Mouse (Mus musculus) cerebellum, adult 2 months (tissue): Measurements from ENCODE around the gene Atxn1. TPM values are rescaled to one million over a fixed set of nuclear protein-coding genes. Genes with fewer than 3 reads are reported as not detected.

Experiments
- DNase-seq, 2 experiments: peaks; one replicate each; pipeline ENCODE4 v3.0.0; 2021
- H3K27ac ChIP-seq: fragments of 200-500 bp; 2 replicates; pipeline ENCODE4 v1.5.1; 2012; ENCODE audit warnings: low read length, control low read depth, inconsistent platforms; ENCODE audit not compliant: insufficient read depth
- H3K27me3 ChIP-seq: fragments of 200-500 bp; 2 replicates; pipeline ENCODE4 v1.6.1; 2012; ENCODE audit warnings: inconsistent platforms, mild to moderate bottlenecking, low read length, moderate library complexity; ENCODE audit not compliant: control insufficient read depth, insufficient read depth
- H3K4me1 ChIP-seq: fragments of 200-500 bp; 2 replicates; pipeline ENCODE4 v1.6.1; 2011; ENCODE audit warnings: low read length; ENCODE audit not compliant: control insufficient read depth, insufficient read depth
- H3K4me3 ChIP-seq: fragments of 200-500 bp; replicated peaks from 2 replicates; pipeline ENCODE3; 2011; ENCODE audit warnings: mild to moderate bottlenecking, low read depth, low read length, control low read depth; ENCODE audit not compliant: insufficient read depth
- CTCF ChIP-seq: fragments of 200-500 bp; IDR thresholded peaks from 2 replicates; pipeline ENCODE4 v1.5.1; 2011; ENCODE audit warnings: low read depth, mild to moderate bottlenecking, control low read depth, low read length, moderate library complexity, borderline replicate concordance; ENCODE audit not compliant: insufficient read depth
- POLR2A ChIP-seq: fragments of 200-500 bp; IDR thresholded peaks from 2 replicates; pipeline ENCODE4 v1.6.1; 2011; ENCODE audit warnings: low read length, control low read depth, borderline replicate concordance; ENCODE audit not compliant: insufficient read depth
- WGBS: fragments of 180-500 bp; shearing (Covaris S2); methylation state at CpG from one replicate; pipeline ENCODE4 v1.1.7; 2018; 5-methylcytosine and 5-hydroxymethylcytosine counted together
- polyA plus RNA-seq: library from polyadenylated mRNA; depleted of rRNA; stranded (reverse); fragments of >200 nt; gene quantifications from 2 replicates; pipeline ENCODE4 v1.2.3, GENCODE M21; 2012

The Atxn1 gene
- polyA plus RNA-seq, 1 experiment, result 16.9 TPM

DNA sequence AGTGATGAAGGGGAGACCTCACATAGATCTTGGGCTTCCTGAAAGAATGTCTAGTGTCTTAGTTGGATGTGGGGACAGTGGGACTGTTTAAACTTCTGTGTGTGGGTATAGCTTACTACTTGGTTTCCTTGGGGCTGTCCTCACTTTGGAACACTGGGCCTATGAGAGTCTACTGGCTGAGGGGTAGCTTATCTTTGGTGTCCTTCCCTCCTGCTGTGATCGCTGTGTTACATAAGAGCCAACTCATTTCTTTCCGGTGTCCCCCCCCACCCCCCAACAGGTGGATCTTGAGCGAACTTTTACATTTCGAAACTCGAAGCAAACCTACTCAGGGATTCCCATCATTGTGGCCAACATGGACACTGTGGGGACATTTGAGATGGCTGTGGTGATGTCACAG is 450.7 kb downstream of the Atxn1 start:
- peaks cover 9% of the 10 kb centered on the region for H3K4me1 ChIP-seq
- TF ChIP-seq CTCF, result no peak
- TF ChIP-seq POLR2A, result no peak
- H3K27me3 ChIP-seq, result no peaks in the 10 kb centered on the region
- H3K27ac ChIP-seq, result no peak overlapping the region
- DNase-seq, result no peak
- WGBS, result 92% methylated on average over 5 of the region's 5 CpGs
- H3K4me3 ChIP-seq, result no peak overlapping the region

GRCm38 (mm10) chr13:45513009-45513984 is 451.5 kb downstream of the Atxn1 start:
- DNase-seq, result peak in 1 of 2 experiments; percentile 6
- Histone ChIP-seq H3K4me1 (peaks cover 9% of the 10 kb centered on the region), H3K27me3 (no peaks in the 10 kb centered on the region), H3K4me3 (no peak overlapping the region), H3K27ac (no peak overlapping the region)
- no peak for TF ChIP-seq POLR2A
- TF ChIP-seq CTCF, result no peak
- WGBS, result 91% methylated on average over 12 of the region's 12 CpGs

DNA sequence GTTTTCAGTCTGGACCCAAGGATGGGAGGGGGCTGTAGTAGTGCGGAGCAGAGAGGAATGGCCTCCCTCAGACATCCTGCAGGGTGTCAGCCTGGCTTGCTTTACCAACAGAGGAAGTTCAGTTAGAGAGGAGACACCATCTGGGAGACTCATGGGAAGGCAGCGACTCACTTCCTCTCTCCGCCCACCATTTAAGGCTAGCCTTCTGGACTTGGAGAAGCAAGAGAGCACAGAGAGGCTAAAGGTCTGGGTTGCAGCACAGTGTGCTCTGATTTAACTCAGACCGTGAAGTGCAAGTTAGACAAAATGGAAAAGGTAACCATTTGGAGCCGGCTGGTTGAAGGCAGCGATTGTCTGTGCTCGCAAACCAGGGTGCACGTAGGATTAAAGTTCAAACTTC is 452.3 kb downstream of the Atxn1 start:
- WGBS, result 70% methylated on average over 8 of the region's 8 CpGs
- peaks cover 8% of the 10 kb centered on the region for H3K4me1 ChIP-seq
- no peak overlapping the region for H3K4me3 ChIP-seq
- no peak for DNase-seq
- no peaks in the 10 kb centered on the region for H3K27me3 ChIP-seq
- no peak overlapping the region for H3K27ac ChIP-seq
- TF ChIP-seq CTCF (no peak), POLR2A (no peak)

DNA sequence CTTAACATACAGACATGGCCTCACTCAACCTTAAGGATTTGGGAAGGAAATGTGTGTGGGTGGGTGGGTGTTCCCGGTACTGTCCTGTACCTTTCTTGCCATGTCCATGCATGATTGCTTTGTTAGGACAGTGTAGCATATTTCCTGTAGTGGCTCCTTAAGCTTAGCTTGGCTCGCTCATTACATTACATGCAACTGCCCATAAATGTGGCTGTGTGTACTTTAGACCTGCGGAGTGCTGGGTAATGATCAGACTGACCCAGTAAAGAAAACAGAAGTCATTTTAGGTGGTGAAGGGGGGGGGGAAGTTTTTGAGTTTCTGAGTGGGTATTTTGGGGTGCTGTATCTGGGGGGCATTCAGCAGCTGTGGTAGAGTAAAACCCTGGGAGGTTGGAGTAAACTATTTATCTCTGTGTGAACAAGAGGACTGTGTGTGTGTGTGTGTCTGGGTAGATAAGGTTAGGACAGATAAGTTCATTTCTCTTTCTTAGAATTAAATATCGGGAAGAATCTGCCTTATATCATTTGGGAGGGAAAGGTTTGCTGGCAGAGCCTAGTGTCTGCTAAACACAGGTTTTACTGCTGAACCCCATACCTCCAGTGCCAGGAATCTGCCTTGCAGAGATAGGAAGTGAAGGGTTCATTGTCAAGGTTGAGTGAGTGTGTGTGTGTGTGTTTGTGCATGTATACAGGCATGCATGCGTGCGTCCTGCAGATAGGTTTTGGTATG is 452.9 kb downstream of the Atxn1 start:
- 94% methylated on average over 6 of the region's 6 CpGs for WGBS
- DNase-seq, result no peak
- no peak overlapping the region for H3K27ac ChIP-seq
- H3K4me1 ChIP-seq, result peaks cover 6% of the 10 kb centered on the region
- no peak overlapping the region for H3K4me3 ChIP-seq
- TF ChIP-seq CTCF (no peak), POLR2A (no peak)
- no peaks in the 10 kb centered on the region for H3K27me3 ChIP-seq

DNA sequence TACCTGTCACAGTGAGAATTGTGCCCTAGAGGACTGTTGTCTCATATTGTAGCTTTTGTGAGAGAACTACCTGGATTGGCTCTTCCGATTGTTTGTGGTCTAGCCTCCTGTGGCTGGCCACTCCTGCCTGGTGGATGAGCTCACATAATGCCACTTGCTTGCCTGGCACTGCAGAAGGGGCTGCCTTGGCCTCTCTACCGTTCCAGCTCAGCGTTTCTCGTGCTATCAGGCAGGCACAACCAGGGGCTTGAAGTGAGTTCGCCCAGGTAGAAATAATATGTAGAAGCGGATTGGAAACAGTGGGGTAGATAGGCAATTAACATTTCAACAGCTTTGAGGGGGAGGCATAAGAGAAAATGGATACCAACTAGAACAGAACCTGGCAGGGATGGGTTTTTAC is 455.4 kb downstream of the Atxn1 start:
- Histone ChIP-seq H3K4me1 (0 out of 2 replicates have a peak, but pooled peaks cover 3% of the 10 kb centered on the region), H3K4me3 (no peak overlapping the region), H3K27ac (no peak overlapping the region), H3K27me3 (no peaks in the 10 kb centered on the region)
- WGBS, result 81% methylated on average over 6 of the region's 6 CpGs
- DNase-seq, result peak in 1 of 2 experiments; percentile 19
- TF ChIP-seq CTCF, result no peak
- TF ChIP-seq POLR2A, result no peak

GRCm38 (mm10) chr13:45508495-45508894 is 456.3 kb downstream of the Atxn1 start:
- DNase-seq, result peak; percentile 73 to 78
- 9% methylated on average over 8 of the region's 8 CpGs for WGBS
- peak overlapping the region; percentile 98 for H3K4me3 ChIP-seq
- TF ChIP-seq CTCF (no peak), POLR2A (peak; percentile 49; the same call in 1 of the 2 replicates)
- 0 out of 2 replicates have a peak, but pooled peaks cover 3% of the 10 kb centered on the region for H3K4me1 ChIP-seq
- no peaks in the 10 kb centered on the region for H3K27me3 ChIP-seq
- H3K27ac ChIP-seq, result no peak overlapping the region

GRCm38 (mm10) chr13:45507274-45508229 is 457.3 kb downstream of the Atxn1 start, which contains the start of gene Gmpr:
Gmpr (plus strand) TSS chr13:45507444.
- H3K4me3 ChIP-seq, result peak within 1 kb of the TSS; percentile 98
- DNase-seq, result peak; percentile 80 to 82
- H3K27ac ChIP-seq, result peak within 1 kb of the TSS; percentile 85
- 1% methylated on average over 63 of the region's 63 CpGs for WGBS
- 0 out of 2 replicates have a peak, but pooled peaks cover 3% of the 10 kb centered on the region for H3K4me1 ChIP-seq
- TF ChIP-seq POLR2A, result no peak
- no peak for TF ChIP-seq CTCF
- no peaks in the 10 kb centered on the region for H3K27me3 ChIP-seq
